Mouse (Mus musculus) small intestine, adult 2 months (tissue): Measurements from ENCODE around the gene Apof.

Experiments used
- CTCF ChIP-seq: fragments of 200-500 bp; IDR thresholded peaks from 2 replicates; pipeline ENCODE4 v1.5.1; 2012; ENCODE audit warnings: low read depth, mild to moderate bottlenecking, control low read depth, inconsistent platforms, low read length, moderate library complexity, mixed read lengths; ENCODE audit not compliant: insufficient replicate concordance, insufficient read length; ENCODE audit errors: extremely low read depth
- POLR2A ChIP-seq: fragments of 200-500 bp; IDR thresholded peaks from 2 replicates; pipeline ENCODE4 v1.6.1; 2012; ENCODE audit warnings: low read depth, mild to moderate bottlenecking, control low read depth, inconsistent platforms, low read length, moderate library complexity

- TF ChIP-seq CTCF: no peak
- TF ChIP-seq POLR2A: no peak
These were observed at the start of gene Apof for GRCm38 (mm10) chr10:128268371-128268770.
